Mouse (Mus musculus) cerebellum, postnatal 36 days (tissue): Measurements from ENCODE around the gene Zkscan7.
A peak's percentile ranks its signal among the peaks of the same experiment; 100 is the strongest.
"Not testable (repeated sequence)": the region's sequence is repeated elsewhere in the genome, so short reads cannot be mapped to it uniquely, and the experiment has no call there.

Experiments used
- DNase-seq, 2 experiments: peaks; one replicate each; pipeline ENCODE4 v3.0.0; 2021 to 2022; ENCODE audit warnings: mixed read lengths in 2 of 2

The Zkscan7 gene

DNA sequence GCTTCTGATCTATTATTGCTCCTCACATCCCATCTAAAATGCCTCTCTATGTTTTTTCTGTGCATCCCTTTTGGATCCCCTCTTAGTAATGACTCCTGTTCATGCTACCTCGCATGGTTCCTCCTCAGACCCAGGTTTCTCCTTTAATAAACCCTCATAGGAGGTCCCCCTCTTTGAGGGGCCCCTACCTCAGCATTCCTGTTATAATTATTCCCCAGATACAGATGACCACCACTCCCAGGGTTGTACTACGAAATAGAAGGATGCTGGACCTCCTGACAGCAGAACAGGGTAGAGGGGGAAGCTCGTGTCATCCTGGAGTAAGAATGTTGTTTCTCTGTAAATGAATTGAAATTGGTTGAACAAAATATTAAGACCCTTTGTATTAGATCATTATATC, at the start of gene Zkscan7:
TSS of gene Zkscan7 (plus strand) at position 301 of the 400 bp plus-strand sequence.
- DNase-seq = no peak

GRCm38 (mm10) chr9:122836126-122836525, 49.4 kb upstream of the Zkscan7 start:
- no peak for DNase-seq

GRCm38 (mm10) chr9:122836790-122837189, 48.7 kb upstream of the Zkscan7 start:
- DNase-seq = peak; percentile 53 to 63

DNA sequence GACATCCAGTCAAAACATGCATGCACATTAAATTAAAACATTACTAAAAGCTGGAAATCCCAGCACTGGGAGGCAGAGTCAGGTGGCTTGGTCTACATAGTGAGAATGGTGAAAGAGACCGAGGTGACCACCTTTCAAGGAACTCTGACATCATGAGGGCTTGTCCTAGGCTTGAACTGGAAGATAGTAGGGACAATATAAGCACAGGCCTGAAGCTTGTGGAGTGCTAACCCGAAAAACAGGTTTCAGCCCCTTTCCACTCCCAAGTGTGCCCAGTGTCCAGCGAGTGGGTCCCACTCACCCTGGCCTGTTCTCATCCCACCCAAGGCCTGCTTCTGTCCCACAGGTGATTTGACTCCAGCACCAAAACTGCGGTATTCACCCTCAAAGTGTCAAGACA, 48.3 kb upstream of the Zkscan7 start:
- no peak for DNase-seq

GRCm38 (mm10) chr9:122837680-122838079, 47.8 kb upstream of the Zkscan7 start:
- DNase-seq = peak; percentile 12 to 19

DNA sequence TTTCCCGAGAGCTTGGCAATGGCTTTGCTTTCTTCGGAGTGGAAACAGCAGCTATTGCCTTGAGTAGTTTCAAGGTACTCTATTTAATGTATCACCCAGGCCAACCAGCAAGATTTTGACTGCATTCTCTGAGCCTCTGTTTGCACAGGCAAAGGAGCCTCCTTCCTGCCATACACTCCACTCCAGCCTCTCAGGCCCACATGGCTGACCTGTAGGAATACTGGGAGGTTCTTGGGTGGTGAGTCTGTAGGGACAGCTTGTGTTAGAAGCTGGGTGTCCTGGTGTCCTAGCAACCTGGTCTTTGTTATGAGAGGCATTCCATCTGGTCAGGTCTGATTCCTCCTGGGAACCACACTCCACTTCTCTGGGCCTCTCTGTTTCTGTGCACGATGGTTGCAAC, 41.7 kb upstream of the Zkscan7 start, which contains the start of gene Gm35549:
TSS of gene Gm35549 (minus strand) at position 276 of the 400 bp plus-strand sequence.
- no peak for DNase-seq

- no peak for DNase-seq
Observed at GRCm38 (mm10) chr9:122845621-122846020, 39.9 kb upstream of the Zkscan7 start.

GRCm38 (mm10) chr9:122846156-122846555, 39.3 kb upstream of the Zkscan7 start:
- DNase-seq = peak; percentile 18 to 20

DNA sequence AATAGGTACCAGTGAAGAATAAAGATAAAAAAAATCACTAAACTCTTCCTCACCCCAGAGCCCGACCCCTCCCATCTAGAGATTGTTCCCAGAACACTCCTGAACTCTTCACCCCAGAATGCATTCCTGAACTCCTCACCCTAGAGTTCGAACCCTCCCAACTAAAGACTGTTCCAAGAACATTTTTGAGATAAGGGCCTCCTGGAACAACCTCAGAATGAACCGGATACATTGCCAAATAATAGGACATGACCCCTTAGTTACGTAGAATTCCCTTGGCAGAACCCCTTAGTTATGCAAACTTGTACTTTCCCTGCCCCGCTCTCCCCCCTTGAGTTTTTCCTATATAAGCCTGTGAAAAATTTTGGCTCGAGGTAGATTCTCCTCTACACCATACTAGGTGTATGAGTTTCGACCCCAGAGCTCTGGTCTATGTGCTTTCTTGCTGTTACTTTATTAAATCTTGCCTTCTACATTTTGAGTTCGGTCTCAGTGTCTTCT, 37.6 kb upstream of the Zkscan7 start:
- DNase-seq = not testable (repeated sequence)

- DNase-seq = no peak
Observed at GRCm38 (mm10) chr9:122854526-122854925, 31.0 kb upstream of the Zkscan7 start.

GRCm38 (mm10) chr9:122855141-122855540, 30.3 kb upstream of the Zkscan7 start:
- DNase-seq = not testable (repeated sequence)

DNA sequence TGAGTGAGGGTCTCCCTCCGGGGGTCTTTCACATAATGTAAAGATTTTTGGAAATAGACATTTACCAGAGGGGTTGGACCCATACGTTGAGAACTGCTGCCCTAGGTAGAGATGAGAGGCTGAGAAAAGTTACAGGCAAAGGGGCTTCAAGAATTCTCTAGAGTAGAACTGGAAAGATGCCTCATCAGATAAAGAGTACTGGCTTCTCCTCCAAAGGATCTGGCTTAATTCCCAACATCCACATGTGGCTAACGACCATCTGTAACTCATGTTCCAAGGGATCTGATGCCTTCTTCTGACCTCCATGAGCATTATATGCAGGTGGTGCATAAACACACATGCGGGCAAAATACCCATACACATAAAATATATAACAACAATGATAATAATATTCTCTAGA, 29.9 kb upstream of the Zkscan7 start:
- no peak for DNase-seq

- DNase-seq = no peak
Observed at GRCm38 (mm10) chr9:122856716-122857115, 28.8 kb upstream of the Zkscan7 start.

DNA sequence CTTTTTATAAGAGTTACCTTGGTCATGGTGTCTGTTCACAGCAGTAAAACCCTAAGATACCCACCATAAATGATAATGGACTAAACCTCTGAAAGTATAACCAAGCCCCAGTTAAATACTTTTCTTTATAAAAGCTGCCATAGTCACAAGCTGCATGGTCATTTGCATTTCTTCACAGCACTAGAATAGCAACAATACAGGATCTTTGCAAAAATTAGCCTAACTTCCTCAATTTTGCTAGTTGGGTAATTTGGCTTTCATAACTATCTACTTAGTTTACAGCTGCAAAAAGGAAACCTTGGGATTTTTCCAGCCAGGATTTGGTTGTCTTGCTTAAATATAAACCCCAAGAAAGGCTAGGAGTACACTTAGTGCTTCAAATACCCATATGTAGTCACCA, 24.7 kb upstream of the Zkscan7 start:
- no peak for DNase-seq

DNA sequence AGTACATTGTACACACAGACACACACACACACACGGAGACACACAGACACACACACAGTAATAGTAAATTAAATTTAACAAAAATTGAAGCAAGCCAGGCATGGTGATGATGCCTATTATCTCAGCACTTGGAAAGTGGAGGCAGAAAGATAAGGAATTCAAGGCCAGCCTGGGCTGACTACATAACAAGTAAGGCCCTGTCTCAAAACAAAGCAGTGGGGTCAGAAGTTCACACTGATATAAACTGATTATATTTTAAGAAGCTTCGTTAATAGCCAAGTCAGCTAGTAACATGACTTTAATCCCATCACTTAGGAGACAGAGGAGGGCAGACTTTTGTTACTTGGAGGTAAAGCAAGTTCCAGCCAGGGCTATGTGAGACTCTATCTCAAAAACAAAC, 21.8 kb upstream of the Zkscan7 start:
- no peak for DNase-seq

DNA sequence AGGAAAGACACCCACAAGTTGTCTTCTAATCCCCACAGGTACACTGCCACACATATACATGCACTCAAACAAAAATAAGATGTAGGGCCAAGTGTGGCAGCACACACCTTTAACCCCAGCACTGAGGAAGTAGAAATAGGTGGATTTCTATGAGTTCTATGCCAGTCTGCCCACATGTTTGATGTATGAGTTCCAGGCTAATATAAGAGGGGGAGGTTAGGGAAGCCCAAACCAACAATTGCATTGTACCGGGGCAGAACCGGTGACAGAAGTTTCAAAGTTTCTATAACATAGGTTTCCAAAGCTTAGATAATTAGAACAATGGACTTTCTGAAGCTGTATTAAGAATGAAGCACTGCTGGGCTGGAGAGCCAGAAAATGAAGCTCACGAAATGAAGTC, 20.6 kb upstream of the Zkscan7 start:
- no peak for DNase-seq

- DNase-seq = peak; percentile 76 to 79
Observed at GRCm38 (mm10) chr9:122865697-122866166, 19.8 kb upstream of the Zkscan7 start, which contains the start of gene Zfp445. Gene Zfp445, minus strand, starts transcription at chr9:122866006.

DNA sequence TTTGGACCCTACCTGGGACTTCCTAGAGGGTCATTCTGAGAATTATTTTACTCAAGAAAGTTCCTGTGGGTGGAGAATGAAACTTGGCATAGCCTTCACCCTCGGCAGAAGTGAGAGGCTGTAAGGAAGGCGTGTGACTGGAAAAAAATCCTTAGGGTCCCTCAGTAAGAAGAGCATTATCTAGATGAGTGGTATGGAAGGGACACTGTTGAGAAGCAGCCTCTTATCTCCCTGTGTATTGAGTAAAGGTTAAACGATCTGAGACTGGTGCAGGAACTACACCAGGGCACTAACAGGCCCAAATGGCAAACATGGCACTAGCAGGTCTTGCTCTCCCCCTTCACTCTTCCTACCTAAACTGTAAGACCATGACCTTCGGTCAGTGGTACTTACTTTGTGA, 19.3 kb upstream of the Zkscan7 start:
- DNase-seq = no peak

- DNase-seq = no peak
Observed at GRCm38 (mm10) chr9:122872595-122872994, 12.9 kb upstream of the Zkscan7 start.

DNA sequence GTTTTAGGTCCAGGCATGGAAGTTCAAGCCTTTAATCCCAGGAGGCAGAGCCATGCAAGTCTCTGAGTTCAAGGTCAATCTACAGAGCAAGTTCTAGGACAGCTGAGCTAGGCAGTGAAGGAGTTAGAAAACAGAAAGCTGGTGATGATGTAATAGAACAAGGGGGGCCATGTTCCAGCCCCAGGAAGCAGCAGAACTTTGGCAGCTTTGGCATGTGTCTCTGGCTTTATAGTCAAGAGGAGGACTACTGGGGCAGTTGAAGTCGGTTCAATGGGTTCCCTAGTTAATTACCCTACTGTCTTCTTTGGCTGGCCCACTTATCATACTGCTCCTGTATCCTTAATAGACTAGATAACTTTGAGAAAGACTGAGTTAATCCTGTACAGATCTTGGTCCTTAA, 10.8 kb upstream of the Zkscan7 start:
- no peak for DNase-seq

- no peak for DNase-seq
Observed at GRCm38 (mm10) chr9:122875145-122875544, 10.3 kb upstream of the Zkscan7 start.

GRCm38 (mm10) chr9:122886372-122887179, 1.1 kb downstream of the Zkscan7 start:
- DNase-seq = peak; percentile 67

DNA sequence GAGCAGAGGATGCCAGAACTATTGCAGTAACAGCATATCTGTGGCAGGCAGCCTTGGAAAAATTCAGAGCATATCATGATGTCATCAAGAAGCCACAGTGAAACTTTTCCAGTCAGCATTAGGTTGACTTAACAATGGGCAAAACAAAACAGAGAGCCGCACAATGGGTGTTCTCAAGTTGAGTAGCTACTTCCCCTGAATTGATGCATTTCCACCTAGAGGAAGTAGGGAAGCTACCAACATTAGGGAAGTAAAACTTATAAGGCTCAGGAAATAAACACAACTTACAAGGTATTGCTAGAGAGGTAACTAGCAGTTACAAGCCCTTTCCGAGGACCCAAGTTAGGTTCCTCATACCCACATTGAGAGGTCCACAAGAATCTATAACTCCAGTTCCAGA, 15.6 kb downstream of the Zkscan7 start:
- DNase-seq = no peak
